Mouse (Mus musculus): ENCODE results near the gene Supt3.

GRCm38 (mm10) chr17:44827964-44828363, 51.0 kb downstream of the Supt3 start:
- TF ChIP-seq CTCF (IDR thresholded peaks at IDR 0.05; ENCODE audit: borderline replicate concordance, extremely low read depth, insufficient read depth, insufficient read length) (no peak), POLR2A (IDR thresholded peaks at IDR 0.05; ENCODE audit: borderline replicate concordance, extremely low read depth, insufficient read depth, insufficient read length, poor library complexity, severe bottlenecking) (no peak)
